Mouse (Mus musculus): Measurements from ENCODE around the gene Camk1d. TPM values are rescaled to one million over a fixed set of nuclear protein-coding genes. Genes with fewer than 3 reads are reported as not detected.

Gene Camk1d
- 1.8 and 4.5 TPM in 2 replicates for total RNA-seq (2014; fragmentation: Nextera tagmentation)
- total RNA-seq (2017) = 0.26 and 0.78 TPM in 2 replicates

DNA sequence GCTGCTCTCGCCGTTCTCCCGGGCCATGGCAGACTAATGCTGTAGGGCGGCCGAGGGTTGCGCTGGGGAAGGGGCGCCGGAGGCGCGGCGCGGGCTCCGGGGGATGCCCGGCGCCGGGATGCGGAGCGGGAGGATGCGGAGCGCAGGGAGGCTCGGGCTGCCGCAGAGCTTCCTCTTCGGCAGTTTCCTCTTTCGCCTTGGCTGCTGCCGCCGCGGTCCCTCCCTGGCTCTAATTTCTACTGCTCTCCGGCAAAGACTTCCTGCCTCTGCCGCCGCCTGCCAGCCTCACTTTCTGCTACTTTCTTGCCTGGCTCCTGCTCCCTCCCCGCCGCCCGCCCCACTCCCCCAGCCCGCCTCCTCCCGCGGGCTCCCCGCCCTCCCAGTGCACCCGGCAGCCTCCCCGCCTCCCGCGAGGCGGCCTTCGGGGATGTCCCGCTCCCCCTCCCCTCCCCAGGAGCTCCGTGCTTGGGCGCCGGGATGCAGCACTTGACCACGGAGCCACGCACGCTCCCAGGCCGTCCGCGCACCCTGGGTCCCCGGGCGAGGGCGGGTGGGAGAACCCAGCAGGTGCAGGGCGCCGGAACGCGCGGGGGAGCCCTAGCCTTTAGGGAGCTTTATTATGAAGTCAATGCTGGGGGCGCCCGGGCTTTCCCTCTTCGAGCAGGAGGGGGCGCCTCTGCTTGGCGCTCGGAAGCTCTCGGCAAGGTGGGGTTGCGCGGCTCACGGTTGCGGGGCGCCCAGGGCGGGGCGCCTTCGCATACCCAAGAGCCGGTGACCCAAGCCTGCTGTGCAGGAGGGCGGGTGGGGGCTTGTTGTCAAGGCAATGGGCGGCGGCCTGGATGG, at the start of gene Camk1d:
Gene Camk1d, minus strand, starts transcription at position 305 of the 843 bp plus-strand sequence.
- peak; percentile 69 for ATAC-seq (replicated peaks; ENCODE audit: poor library complexity, severe bottlenecking)

DNA sequence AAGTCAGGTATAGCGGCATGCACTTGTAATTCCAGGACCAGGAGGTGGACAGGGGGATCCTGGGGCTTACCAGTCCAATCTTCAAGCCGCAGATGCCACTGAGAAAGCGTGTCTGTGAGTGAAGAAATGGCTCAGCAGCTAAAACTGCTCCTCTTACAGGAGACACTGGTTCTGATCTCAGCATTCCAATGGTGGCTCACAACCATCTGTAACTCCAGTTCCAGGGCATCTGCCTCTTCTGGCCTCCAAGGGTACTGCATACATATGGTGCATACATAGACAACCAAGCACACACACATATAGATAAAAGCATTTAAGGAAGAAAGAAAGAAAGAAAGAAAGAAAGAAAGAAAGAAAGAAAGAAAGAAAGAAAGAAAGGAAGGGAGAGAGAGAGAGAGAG, 47.7 kb upstream of the Camk1d start:
- no peak for ATAC-seq (replicated peaks; ENCODE audit: poor library complexity, severe bottlenecking)

DNA sequence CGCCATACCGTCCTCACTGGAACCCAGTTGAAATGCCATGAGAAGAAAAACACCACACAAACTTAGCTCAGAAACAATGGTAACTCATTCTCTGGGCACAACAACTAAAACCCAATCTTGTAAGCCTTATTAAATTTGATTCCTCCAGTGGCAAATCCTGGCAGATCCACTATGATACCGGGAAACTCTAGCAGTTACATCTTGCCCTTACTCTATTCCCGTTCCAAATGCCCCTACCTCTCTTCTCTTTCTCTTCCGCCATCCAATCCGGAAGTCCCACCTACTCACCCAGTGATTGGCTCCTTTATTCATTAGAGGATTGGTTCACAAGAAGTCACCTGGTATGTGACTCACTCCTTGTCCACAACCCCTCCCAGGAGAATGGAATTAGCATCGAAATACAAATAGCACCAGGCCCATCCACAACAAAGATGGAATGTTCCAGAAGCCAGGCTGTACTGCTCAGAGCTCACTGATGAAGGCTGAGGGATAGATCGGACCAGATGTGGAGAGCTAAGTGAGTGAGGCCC, 46.2 kb upstream of the Camk1d start:
- no peak for ATAC-seq (replicated peaks; ENCODE audit: poor library complexity, severe bottlenecking)

DNA sequence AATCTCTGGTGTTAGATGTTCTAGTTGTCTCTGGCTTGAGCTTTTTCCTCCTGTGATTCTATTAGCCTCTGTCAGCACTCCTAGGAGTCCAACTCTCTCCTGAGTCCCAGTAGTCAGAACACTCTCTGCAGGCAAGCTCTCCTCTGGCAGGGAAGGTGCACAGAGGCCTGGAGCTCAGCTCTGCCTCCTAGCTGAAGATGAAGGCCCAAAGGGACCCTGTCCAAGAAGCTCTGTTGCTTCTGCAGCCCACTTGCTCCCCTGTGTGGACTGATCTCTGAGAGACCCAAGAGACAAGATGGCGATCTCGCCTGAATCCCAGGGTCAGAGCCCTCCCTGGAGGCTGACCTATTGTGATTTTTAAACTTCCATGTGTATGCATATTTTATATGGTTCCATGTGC, 44.3 kb upstream of the Camk1d start:
- no peak for ATAC-seq (replicated peaks; ENCODE audit: poor library complexity, severe bottlenecking)

DNA sequence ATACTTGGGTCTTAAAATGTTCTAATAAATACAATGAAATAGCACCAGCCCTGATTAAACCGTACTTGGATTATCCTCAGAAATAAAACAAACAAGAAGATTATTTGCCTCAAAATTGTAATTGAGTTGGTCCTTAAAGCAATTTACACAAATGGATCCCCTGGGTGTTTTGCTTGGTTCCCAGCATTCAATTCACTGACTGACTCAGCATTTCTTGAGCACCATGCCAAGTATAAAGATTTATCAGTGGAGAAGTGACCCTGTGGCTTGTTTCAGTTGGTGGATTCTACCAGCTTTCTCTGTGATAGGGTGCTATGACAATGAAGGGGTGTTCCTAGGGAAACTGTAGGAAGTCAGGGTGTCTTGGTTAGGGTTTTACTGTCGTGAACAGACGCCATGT, 36.6 kb upstream of the Camk1d start:
- ATAC-seq (replicated peaks; ENCODE audit: poor library complexity, severe bottlenecking) = no peak

DNA sequence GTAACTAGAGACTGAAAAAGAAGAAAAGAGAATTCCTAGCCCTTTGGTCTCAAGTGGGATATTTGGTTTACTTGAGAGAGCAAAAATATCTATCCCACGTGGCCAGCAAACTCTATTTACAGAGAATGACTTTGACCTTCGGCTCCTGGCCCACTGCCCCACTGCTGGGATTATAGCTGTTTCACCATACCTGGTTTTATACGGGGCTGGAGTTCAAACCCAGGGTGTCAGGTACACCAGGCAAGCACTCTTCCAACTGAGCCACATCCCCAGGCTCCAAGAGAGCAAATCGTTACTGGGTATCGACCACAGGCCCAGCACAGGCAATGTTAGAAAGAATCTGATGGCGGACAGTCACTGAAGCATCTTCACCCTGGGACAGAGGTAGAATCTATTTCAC, 34.9 kb upstream of the Camk1d start:
- no peak for ATAC-seq (replicated peaks; ENCODE audit: poor library complexity, severe bottlenecking)

DNA sequence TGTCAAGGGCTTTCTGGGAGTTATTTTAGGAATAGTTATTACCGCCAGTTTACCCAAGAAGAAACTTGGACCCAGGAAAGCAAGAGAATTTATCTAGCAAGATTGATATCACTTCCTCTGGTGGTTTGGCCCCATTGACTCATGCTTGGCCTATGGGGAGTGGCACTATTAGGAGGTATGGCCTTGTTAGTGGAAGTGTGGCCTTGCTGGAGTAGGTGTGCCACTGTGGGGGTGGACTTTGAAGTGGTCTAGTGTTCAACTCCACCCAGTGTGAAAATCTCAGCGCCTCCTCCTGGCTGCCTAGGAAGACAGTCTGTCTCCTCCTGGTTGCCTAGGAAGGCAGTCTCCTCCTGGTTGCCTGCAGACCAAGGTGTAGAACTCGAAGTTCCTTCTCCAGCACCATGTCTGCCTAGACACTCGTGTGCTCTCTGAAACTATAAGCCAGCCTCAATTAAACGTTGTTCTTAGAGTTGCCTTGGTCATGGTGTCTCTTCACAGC, 33.3 kb upstream of the Camk1d start:
- no peak for ATAC-seq (replicated peaks; ENCODE audit: poor library complexity, severe bottlenecking)

DNA sequence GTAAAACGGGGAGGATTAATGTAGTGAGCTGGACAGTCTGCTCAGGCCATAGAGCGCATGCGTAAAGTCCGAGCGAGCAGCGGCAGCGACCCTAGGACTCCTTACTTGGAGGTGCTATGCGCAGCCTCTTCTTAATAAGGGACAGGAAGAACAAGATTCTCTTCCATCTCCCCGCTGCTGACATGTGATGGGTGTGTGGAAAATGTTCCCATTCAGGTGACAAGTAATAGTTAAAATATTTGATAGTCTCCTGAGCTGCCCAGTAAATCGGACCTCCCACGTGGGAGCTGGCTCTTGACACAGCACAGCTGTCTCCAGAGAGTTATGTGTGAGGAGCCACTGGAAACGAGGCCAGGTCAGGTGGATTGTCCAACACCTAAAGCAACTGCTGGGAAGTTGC, 32.2 kb upstream of the Camk1d start:
- no peak for ATAC-seq (replicated peaks; ENCODE audit: poor library complexity, severe bottlenecking)

DNA sequence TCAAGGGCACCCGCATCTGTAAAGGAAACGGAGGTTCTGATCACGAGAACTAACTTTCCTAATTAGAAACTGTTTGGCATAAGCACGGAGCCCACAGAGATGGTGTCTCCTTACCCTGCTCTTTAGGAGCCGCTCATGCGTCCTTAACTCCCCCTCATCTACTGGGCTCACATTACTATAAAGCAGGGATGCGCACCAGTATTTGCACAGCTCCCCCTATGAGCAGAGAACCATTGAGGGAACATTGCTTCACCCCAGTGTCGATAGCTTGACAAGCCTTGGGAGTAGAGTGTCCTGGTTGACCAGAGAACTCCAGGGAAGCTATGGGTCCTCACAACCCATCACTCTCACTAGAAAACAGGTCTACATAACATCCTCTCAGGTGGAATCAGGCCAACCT, 29.6 kb upstream of the Camk1d start:
- no peak for ATAC-seq (replicated peaks; ENCODE audit: poor library complexity, severe bottlenecking)

DNA sequence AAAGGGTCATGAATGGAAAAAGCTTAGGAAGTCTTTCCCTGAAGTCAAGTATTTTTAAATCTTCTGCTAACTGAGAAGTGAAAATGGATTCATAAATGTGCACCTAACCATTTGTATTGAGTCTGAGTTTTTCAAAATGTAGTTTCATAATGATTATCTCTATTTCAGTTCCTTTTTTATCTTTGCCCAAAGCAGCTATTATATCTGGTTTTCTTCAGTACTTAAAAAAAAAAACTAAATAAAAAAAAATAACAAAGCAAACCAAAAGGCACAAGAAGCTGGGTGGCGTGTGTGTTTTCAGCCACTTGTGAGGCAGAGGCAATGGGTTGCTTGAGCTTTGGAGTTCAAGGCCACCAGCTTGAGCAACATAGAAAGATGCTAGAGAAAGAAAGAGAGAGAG, 26.6 kb upstream of the Camk1d start:
- peak; percentile 52; the same call in 1 of the 2 replicates for ATAC-seq (replicated peaks; ENCODE audit: poor library complexity, severe bottlenecking)

DNA sequence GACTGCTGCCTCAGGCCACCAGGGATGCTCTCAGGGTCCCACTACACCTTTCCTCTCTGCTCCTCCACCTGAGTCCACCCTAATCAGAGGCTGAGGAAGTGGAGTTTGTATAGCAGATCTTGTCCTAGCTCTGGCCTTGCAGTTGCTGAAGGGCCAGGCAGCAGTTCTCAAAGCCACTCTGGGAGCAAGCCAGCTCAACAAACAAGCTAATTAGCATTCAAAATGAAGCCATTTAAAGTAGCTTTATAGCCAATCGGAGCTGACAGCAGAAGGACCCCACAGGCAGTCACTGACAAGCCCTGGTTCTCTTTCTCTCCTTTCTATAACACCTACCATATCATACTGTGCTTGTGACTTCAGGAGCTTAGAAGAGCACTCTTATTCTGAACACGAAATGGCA, 21.6 kb upstream of the Camk1d start:
- ATAC-seq (replicated peaks; ENCODE audit: poor library complexity, severe bottlenecking) = no peak

DNA sequence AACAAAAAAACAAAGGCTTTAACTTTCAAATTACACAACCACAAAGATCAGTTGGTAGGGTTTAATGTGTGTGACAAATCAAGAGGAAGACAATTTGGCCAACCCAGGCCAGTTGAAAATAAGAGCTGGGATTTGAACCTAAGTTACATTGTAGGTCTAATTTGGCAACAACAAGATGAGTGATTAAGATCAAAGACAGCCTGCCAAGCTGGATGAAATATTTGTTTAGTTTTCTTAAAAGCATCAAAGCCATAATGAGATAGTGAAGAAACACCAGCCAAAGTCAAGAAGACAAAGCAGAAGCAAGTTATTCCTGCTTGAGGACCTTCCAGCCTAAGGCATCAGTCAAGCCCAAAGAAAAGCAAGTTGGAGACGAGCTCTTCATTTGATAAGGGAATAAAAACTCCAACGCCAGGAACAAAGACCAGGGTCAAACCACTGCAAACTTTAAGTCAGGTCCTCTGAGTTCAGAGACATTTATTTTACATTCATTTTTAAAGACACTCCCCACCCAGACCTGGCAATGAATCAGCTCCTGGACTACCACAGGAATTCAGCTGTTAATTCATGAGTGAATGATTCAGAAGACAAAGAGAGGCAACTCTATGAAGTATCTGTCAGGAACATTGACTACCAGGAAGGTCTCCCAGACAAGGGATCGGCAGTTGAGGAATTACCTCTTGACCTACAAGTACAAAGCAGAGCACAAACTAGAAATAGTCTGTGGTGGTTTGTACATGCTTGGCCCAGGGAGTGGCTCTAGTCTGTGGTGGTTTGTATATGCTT, 19.2 kb upstream of the Camk1d start:
- no peak for ATAC-seq (replicated peaks; ENCODE audit: poor library complexity, severe bottlenecking)

DNA sequence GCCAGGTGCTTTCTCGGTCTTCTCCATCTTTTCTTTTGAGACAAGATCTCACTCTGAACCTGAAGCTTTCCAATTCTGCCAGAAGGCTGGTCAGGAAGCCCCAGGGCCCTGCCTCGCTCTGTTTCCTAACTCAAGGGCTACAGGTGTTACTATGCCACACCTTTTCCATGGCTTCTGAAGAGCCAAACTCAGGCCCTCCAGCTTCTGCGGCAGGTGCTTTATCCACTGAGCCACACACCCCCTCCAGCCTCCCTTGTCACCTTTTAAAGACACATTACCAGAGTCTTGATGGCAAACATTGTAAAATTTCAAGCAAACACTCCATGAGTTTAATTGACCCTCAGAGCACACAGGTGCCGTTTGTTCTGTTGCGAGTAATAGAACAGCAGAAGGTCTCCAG, 17.7 kb upstream of the Camk1d start:
- no peak for ATAC-seq (replicated peaks; ENCODE audit: poor library complexity, severe bottlenecking)

DNA sequence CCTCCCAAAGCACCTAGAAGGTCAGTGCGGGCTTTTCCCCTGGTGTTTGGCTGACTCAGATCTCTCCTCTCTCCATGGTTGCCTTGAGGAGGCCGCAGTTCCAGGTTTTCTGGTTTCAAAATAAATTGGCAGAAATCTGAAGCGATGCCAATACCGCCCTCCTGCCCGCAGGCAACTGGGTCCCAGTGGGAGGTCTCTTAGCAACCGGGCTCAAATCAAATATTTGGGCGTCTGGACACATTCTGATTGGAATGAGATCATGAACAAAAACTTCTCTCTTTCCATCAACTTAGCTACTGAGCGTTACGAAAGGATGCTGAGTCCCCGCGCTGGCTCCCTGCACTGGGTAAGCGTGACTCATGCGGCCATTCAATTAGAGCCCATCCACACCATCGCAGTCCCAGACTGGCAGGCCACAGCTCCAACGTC, 16.1 kb upstream of the Camk1d start:
- ATAC-seq (replicated peaks; ENCODE audit: poor library complexity, severe bottlenecking) = no peak

DNA sequence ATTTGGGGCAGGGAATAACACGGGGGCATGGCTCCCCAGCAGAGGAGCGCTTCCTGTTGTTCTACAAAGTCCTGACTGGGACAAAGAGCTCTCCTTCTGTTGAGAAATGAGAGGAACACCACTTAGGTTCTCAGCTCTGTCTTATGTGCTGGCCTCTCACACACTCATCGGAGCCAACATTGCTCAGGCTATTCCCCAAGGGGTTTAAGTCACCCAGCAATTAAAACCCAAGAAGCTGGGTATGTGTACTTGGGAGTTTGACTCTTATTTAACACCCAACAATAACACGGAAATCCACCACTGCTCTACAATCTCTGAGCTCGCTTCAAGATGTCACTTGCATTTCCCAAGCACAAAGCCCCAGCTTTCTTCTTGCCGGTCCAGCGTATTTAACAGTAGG, 15.6 kb upstream of the Camk1d start:
- no peak for ATAC-seq (replicated peaks; ENCODE audit: poor library complexity, severe bottlenecking)

DNA sequence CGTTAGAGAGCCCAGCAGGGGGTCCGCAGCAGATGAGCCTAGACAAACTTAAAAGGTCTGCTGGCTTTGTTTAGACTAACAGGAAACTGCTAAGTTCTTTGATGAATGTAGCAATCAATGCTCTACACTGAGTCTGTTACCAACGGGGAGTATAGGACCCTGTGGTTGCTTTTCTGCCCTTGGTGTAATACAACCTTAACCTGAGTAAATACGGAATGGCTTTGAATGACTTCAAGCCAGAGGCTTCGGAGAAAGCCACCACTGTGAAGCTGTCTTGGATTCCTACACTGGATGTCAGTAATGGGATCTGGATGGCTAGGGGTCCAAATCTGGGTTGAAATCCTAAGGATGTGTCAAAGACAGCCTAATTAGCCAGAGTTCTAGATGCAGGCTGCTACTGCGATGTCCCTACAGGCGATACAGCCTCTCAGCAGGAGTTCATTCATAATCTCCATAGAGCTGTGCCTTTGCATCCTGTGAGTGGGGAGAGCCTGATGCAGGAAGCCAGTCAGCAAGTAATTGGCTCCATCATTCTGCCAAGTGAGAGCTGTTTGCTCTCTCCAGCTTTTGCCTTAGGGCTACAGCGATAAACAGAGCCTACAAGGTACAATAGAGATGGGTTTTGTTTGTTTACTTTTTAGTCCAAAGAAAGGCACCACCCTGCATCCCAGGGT, 10.8 kb upstream of the Camk1d start:
- peak; percentile 37 for ATAC-seq (replicated peaks; ENCODE audit: poor library complexity, severe bottlenecking)

DNA sequence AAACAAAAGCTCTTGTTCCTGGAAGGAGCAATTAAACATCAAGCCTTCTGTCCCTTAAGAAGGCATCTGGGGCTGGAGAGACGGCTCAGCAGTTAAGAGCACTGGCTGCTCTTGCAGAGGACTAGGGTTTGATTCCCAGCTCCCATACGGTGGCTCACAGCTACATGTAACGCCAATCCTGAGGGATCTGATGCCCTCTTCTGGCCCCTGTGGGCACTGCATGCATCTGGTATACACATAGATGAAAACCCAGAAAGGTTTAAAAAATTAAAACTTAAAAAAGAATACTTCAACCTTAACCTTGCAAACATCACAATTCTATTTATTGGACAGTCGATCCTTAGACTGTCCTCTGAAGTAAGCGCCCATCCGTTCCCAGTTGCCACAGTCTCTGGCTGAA, 3.4 kb upstream of the Camk1d start:
- no peak for ATAC-seq (replicated peaks; ENCODE audit: poor library complexity, severe bottlenecking)

DNA sequence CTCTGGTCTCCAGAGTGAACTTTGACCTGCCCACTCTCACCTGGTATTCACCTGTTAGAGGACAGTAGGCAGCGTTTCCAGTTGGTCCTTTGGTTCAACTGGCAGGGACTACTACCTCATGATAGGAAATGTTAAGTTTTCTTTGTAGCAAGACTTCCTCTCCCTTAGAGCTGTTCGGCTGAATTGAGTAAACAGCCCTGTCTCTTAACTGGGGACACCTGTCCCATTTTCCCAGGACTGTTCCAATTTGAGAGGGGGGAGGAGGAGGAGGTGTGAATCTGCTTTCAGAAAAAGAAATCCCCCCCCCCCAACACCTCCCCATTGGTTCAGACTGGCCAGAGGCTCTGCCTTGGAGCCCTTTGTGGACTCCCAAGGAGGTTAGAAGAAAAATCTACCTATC, 1.2 kb upstream of the Camk1d start:
- no peak for ATAC-seq (replicated peaks; ENCODE audit: poor library complexity, severe bottlenecking)

DNA sequence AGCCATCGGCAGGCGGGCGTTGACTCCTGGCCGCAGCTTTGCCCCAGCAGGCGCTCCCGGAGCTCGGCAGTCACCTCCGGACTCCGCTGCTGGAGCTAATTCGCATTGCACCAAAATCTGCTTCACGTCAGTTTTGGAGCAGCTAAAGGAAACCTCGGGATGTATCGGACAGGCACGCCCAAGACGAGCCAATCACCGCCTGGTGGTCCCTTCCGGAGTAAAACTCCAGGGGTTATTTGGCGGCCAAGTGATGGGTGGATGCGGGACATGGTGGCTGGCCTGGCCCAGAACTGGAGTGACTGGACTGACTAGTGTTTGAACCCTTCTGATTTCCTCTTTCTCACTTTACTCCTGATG, 717 bp upstream of the Camk1d start:
- no peak for ATAC-seq (replicated peaks; ENCODE audit: poor library complexity, severe bottlenecking)

DNA sequence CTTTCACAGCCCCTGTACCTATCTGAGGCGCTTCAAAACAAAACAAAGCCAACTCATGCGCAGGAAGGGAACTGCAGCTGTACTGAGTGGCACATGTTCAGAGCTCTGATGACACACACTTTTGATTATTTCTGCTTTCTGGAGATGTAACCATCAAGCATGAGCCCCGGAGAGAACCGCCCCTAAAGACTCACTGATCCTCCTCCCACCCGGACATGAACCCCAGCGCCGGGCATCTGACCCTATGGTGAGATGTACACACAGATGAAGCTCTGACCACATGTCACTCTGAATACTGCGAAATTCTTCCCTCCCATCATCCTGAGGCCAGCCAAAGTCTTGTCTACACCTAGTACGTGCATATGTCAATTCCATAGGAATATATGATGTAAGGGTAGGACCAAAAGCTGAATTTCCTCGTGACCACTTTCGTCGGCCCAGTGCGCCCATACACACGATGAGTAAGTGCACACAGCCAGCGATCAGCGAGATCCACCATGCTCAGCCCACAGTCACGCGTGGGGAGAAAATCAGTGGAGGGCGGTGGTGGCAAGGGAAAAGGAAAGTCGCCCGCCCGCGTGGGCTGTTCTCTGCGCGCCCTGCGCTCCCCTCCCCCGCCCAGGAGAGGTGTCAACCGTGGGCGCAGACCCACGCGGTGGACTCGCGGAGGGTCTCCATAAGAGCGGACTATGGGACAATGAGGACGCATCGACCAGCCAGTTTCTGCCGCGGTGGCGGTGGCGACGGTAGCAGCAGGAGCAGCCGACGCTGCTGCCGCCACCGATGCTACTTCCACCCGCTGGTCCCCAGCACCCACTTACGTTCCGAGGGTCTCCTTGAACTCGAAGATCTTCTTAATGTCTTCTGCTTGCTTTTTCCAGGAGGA, 747 bp downstream of the Camk1d start:
- peak; percentile 70 for ATAC-seq (replicated peaks; ENCODE audit: poor library complexity, severe bottlenecking)

Data from granulocyte monocyte progenitor cell, adult 5-6 weeks (primary cell).